Mouse (Mus musculus) brain, adult 2 months (tissue): ENCODE measurements around the gene Pus3.
"Not testable (repeated sequence)": the region's sequence is repeated elsewhere in the genome, so short reads cannot be mapped to it uniquely, and the experiment has no call there.

ENCODE experiments used
- DNase-seq: peaks from one replicate; pipeline ENCODE4 v3.0.0; 2011; ENCODE audit warnings: low read depth, low spot score

The Pus3 gene

DNA sequence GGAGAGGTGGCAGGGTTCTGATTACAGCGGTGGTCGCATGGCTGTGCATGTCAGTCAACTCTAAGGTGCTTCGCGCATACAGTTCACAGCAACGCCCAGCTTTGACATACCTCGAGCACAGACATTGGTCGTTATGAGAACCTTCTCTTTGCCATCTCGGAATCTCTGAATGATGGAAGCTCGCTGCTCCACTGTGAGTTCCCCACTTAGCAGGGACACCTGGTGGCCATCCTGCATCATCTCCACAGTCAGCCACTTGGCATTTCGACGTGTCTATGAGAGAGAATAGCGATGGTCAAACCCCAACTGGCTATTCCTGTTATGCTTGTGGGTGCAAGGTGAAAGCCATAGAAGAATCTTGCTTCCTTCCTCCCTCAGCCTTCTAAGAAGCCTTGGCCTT, 12.7 kb upstream of the Pus3 start:
- peak; percentile 57 for DNase-seq

DNA sequence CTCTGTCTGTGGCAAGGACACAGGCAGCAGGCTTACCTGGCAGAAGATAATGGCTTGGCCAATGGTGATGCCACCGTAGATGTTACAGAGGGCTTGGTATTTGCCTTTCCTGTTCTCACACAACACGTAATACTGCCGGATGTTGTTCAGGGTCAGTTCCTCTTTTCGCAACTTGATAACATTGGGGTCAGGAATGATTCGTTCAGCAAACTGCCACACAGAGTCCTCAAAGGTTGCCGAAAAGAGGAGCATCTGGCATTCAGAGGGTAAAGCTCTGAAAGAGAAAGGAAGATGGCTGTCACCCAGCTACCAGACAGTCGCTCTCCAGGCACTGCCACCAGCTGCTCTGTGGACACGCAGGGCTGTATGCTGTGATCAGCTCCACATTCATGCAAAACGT, 11.7 kb upstream of the Pus3 start:
- DNase-seq = no peak

DNA sequence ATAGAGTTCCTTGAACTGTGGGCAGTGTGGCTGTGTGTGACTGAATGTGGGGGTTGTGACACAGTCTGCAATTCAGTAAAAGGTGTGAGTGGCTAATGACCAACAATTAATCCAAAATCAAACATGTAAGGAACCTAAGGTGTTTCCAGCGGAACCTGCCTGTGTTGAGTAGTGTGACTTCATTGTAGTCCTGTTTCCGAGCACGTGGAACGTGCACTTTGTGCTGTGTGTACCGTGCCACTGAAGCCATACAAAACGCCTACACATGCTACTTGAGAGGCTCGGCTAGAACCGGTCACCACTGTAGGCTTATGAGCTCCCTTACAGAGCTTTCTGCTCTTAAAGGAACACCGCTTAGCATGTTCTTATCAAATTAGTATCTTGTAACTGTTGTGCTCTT, 9.9 kb upstream of the Pus3 start:
- no peak for DNase-seq

DNA sequence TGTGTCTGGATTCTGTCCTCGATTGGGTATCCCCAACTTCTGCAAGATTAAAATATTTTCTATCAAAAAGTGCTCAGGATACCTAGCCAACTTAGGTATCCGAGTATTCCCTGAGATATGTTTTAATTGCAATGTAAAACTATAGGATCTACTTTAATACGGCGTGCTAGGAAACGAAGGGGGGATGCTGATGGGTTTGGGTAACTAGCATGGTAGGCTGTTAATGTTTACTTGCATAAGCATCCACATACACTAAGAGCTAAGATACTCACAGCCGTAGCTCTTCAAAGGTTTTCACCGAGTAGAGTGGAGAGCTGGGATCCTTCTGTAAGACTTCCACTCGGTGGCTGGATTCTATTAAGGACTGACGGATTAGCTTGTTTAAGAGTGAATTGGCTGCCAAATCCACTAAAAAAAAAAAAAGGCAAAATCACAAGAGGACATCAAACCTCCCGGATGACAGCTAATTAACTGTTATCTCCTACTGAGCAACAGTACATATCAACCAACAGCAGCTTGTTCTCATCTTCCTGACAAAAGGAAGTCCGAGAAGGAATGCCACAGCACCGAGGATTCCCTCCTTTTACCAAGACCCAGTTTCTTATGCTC, 1.8 kb upstream of the Pus3 start:
- DNase-seq = no peak

DNA sequence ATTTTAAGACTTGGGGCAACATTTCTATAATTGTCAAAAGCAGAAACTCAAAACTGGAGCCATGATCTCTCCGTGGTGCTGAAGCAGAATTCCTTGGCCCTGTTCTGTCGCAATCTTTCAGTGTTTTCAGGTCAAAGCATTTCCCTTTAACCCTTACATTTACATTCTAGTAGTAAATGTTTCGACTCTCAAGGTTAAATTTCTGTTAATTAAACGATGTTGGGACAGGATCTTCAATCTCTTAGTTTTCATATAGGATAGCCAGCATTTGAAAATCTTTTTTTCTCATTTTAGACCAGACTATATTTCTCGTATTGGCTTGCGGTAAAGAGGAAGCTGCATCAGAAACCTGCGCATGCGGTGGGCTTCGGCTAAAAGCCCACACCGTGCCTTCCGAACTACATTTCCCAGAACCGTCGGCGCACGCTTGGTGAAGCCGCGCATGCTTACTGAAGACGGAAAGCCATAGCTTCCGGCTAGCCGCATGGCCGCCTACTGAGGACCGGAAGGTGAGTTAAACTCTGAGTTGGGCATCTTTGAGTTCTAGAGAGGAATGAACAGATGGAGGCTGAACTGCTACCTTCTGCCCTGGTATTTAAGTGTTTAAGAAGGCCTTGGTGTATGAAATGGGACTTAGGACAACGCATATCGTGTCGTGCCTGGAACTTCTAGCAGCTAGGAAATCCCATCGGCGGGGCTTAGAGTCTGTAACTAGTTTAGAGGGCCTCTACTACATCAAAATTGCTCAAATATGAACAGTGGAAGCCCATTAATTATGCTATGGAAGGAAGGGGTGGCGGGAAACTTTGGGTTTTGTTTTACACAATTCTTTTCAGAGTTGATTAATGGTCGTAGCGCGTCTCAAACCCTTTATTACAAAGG, 855 bp downstream of the Pus3 start:
- DNase-seq = peak; percentile 96

DNA sequence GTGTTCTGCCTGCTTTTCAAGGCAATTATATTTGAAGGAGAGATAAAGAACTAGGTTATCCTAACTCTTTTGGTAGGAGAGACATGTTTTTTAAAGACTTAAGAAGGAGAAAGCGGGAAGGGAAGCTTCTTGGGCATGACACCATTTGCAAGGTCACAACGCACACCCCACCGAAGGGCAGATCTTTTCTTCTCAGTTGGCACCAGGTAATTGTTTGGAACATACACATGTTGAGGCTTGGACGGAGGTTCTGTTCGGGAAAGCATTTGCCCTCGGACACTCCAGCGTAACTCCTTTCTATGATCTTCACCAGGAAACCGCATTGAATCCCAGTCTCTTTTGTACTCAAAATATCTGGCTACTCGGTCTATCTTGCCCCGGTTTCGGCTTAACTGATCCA, 2.7 kb downstream of the Pus3 start:
- no peak for DNase-seq

DNA sequence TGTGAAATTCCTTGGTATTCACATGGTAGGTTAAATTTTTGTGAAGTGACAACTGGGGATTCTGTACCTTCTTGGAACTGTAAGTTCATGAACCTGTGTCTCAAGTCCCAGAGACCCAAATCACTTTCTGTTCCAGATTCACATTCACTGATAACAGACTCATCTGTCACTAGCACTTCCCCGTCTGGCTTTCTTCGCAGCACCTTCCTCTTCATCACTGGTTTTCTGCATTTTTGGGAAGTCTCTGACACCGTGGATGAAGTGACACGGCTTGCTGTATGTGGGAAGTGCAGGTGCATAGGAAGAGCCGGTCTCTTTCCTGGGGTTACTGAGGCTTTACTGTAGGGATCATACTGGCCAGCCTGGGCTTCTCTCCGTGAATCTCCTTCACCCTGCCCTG, 3.2 kb downstream of the Pus3 start:
- DNase-seq = no peak

DNA sequence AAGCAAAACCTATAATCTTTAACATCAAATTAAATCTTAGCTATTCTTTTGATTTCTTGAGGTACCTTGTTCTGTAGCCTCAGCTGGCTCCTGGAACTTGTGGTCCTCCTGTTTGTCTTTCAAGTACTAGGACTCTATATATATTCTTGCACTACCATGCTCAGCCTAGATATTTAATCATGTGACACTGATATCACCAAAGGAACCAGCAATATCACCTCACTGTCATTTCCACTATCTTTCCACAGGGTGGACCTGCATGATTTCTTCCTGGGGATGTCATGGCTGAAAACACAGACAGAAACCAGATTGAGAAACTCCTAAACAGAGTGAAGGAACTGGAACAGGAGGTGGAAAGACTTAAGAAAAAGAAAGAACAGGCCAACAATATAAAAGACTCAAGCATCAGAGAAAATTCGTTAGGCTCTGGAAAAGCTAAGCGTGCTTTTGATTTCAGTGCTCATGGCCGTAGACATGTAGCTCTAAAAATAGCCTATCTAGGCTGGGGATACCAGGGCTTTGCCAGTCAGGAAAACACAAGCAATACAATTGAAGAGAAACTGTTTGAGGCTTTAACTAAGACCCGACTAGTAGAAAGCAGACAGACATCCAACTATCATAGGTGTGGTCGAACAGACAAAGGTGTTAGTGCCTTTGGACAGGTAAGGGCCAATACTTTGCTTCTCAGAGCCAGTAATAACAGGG, 6.3 kb downstream of the Pus3 start:
- DNase-seq = no peak

DNA sequence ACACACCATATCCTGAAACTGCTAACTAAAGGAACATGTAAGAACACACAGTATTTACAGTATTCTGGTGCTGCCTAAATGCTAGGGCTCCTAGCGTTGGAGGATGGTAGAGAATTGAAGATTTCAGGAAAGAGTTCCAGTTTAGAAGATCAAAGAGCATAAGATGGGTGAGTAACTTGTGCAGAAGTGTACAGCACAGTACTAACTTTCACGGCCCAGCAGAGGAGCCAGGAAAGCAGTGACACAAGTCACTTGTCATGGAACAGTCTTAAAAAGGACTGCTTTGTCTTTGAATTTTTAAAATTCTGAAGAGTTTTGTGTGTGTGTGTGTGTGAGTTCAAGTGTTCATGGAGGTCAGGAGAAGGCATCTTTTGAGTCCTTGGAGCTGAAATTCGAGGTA, 9.6 kb downstream of the Pus3 start:
- no peak for DNase-seq

DNA sequence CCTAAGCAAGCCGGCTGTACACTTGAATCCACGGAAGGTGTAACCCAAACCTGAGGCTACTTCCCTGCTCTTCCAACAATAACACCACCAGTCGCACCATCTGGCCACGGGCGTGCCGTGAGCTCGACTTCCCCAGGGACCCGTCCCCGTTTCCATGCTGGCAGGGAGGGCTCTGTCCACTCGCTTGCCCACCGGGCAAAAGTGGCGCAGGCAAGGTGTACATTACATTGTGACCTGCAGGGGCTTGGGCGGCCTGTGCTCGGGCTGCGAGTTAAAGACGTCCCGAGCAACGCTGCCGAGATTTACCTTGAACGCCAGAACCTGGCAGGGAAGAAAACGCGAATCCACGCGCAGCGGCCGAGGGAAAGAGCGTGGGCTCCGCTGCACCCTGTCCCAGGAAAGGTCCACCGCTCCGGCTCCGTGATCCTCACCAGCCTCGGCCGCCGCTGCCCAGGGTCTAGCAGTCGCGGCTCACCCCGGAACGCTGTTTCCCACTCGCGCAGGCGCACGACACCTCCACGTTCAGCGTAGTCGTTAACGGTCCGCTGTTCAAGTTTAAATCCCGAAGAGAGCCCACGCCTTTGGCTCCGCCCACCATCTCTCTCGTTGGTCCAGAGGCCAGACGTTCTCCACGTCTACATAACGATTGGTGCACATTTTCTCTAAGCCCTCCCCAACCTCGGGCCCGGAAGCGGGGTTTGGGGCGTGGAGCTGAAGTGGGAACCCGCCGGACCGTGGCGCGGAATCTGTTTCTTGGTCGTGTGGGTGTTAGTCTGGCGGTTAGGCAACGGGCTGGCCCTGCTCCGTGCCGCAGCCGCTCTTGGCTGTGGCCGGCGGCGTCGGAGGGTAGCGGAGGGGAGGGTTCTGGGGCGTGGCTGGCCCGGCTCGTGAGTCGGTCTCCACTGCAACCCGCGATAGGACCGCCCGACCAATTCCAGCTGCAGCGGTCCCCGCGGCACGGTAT, 11.5 kb downstream of the Pus3 start, which contains the start of the genes Pate2 and Hyls1:
Gene Pate2 (plus strand): TSS at position 714 of the 964 bp plus-strand sequence.
Gene Hyls1 (minus strand): TSS at position 828 of the 964 bp plus-strand sequence.
- peak; percentile 99 for DNase-seq

DNA sequence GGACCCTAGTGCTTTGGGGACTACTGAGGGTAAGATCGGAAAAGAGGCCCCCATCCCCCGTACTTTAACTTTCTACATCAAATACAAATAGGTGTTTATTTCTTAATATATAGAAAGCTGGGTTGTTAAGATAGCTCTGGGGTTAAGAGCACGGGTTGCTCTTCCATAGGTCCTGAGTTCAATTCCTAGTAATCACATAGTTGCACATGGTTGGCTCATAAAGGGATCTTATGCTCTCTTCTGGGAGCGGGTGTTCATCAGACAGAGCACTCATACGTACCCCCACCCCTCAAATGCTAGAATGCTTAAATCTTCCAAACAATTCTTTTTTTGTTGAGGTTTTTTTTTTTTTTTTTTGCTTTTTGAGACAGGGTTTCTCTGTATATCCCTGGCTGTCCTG, 12.3 kb downstream of the Pus3 start:
- no peak for DNase-seq

DNA sequence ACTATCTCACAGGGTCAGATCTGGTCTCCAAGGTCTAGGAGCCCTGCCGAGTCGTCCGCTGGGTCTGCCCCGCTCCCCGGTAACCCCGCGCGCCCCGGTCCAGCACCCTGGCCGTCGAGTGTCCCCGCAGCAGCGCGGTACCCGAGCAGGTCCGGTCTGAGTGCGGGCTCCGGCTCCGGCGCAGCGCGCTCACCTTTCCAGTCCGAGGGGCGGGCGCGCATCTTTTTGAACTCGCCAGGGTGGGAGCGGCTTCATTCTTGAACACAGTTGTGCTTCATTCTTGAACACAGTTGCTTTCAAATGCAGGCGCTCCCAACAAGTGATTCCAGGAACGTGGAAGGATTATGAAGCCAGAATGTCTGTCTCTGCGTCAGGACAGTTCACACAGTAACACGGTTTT, 16.0 kb downstream of the Pus3 start:
- DNase-seq = no peak

DNA sequence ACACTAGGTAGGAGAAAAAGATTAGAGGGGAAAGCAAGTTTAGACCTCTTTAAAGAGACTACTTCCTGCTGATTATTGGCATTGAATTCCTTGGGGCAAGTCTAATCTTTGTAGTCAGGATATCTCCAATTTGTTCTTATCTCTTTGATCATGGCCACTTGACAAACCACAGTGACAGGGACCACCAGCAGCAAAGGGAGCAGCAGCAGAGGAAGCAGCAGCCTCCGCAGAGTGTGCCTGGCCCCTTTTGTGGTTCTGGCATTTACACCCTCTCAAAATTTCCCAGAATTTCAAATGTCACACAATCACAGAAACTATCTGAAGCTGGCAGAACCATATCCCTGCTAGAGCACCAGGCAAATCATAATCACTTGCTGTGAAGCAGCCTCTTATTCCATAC, 29.3 kb downstream of the Pus3 start:
- no peak for DNase-seq

DNA sequence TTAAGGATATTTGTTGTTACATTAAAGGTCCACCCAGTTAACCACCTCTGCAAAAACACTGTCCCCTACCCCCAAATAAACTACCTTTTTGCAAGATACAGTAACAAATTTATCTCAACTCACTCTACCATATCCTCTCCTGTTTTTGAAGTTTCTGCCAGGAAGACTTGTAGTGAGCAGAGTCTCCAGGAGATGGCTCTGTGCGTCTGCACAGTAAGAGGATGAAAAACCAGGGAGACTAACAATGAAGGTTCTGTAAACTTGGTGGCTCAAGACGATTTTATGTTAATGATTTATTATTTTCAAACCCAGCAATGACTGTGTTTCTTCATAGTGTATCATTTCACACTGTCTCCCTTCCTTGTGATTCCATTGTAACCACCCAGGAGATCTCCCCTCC, 34.5 kb downstream of the Pus3 start:
- DNase-seq = peak; percentile 69

DNA sequence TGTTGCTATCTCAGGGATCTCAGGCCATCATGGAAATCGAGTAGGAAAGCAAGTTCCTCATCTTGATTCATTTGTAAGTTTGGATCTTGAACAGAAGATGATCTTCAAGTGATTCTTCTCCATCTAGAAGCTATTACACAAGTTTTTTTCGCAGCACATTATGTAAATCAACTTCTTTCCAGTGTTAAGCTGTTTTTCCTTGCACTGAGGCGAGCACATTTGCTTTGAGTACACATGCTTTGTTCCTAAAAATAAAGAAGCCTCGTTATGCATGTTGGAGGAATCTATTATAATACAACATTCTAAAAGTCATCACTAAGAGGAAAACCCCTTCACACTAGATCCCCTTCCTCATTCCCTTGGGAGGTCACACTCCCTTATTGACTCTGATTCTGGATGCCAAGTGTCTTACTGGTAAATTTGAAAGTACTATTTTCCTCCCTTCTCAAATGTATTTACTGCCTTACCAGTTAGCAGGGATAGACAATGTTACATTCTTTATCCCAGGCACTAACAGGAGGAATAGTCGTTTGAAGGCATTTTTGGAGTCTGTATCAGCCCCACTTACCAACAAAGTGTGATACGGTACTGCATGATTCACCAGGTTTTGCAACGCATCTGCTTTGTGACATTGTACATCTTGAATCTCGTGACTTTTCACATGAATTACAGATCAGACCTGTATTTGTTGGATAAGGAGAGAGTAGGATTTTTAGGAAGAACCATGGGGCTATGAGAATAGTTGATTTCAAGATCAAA, 49.4 kb downstream of the Pus3 start:
- peak; percentile 54 for DNase-seq

DNA sequence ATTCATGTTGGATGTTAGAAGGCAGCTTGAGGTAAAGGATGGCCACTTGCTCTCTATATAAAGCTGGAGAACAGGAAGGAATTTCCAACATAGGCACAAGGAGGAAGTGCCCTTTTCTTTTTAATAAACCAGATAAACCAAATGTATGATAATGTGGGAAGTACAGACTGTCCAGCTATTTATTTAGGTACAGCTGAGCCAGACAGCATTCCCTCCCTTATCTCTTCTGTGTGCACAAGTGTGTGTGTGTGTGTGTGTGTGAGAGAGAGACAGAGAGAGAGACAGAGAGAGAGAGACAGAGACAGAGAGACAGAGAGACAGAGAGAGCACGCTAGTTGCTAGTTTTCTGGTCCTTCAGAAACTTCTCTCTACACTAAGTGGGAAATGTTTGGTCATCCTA, 53.4 kb downstream of the Pus3 start, which contains the start of gene Pate4:
Gene Pate4 (minus strand): TSS at position 101 of the 400 bp plus-strand sequence.
- DNase-seq = no peak

DNA sequence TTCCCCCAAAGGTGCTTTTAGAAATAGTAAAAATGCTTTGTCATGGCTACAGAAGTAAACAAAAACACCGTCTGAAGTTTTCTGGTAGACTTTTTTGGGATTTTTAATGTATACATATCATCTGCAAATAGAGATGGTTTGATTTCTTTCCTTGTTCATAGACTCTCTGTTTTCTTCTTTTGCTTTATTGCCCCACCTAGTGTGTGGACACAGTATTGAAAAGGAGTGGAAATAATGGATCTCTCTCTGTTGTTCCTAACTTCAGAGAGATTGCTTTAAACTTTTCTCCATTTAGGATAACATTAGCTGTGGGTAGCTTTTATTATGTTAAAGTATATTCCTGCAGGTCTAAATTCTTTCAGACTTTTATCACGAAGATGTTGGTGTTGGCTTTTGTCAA, 55.6 kb downstream of the Pus3 start:
- DNase-seq = peak; percentile 6

DNA sequence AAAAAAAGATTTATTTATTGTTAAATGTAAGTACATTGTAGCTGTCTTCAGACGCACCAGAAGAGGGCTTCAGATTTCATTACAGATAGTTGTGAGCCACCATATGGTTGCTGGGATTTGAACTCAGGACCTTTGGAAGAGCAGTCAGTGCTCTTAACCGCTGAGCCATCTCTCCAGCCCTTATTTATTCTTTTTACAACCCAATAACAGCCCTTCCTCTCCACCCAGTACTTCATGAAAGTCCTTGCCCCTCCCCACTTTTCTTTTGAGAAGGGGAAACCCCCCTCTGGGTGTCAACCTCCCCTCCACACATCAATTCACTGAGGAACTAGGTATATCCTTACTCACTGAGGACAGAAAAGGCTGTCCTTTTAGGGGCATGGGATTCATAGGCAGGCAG, 58.4 kb downstream of the Pus3 start:
- not testable (repeated sequence) for DNase-seq
